In the genomic region with DNA sequence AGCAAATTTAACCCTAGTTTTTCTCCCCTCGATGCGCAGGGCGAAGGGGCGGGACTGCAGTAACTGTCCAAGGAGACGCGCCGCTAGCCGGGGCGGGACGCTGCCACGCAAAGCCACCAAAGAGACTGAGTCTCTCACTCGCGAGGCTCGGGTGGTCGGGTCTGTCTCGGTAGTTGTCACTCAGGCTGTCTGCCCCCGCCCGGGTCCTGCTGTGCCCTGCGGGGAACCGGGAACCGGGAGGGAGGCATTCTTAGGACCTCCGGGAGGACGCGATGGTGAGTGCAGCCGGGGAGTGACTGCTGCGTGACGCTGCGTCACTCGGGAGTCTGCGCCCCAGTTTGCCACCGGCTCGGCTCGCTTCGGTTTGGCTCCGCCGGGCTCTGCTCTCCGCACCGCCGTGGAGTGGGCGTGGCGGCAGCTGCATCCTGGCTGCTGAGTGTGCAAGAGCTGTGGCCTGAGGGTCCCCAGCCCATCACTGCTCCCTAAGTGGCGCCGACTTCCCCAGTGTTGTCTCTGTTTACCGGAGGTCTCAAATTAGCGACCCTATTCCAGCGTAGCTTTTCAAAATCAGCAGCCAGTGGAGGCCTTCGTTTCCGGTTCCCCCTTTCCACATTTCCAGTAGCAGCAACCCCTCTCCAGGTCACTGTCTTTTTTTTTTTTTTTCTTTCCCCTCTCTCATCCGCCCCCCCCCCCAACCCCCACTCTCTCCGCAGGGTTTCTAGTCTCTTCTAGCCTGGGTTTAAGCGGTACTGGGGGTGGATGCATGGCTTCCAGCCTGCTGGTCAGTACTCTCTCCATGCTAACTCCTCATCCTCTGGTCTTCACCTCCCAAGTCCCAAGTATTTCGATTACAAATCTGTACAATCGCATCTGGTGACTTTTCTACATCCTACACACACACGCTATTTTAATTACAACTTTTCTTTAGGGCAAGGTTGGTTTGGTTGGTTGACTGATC, we compare ENCODE assay signal across 8 mouse cellular contexts. TPM values are rescaled to one million over a fixed set of nuclear protein-coding genes. Genes with fewer than 3 reads are reported as not detected.
DNase-seq lines count a peak whose midpoint lies in the region; ATAC-seq lines count a peak whose summit lies in the region.

No protein-coding gene starts in this region.

- H3K27me3 ChIP-seq in forebrain, embryonic 16.5 days (replicated peaks; ENCODE audit: control insufficient read depth, insufficient read depth, low read length): no peaks in the 10 kb centered on the region
- no peaks in the 10 kb centered on the region for H3K27me3 ChIP-seq in hindbrain, embryonic 15.5 days
- H3K27me3 ChIP-seq in limb, embryonic 11.5 days (ENCODE audit: control insufficient read depth, insufficient read depth, low read length): no peaks in the 10 kb centered on the region
- H3K27me3 ChIP-seq in midbrain, embryonic 12.5 days: peaks cover 16% of the 10 kb centered on the region
- no peaks in the 10 kb centered on the region for H3K27me3 ChIP-seq in stomach, embryonic 16.5 days (ENCODE audit: control insufficient read depth, insufficient read depth, low read length)

- intact Hi-C loops in heart, postnatal 25 days (cut with DNase I): no loop called here

- peak; percentile 94 for DNase-seq in heart, adult 11 months
- DNase-seq in heart, postnatal 25 days (ENCODE audit: low spot score): no peak
- peak; percentile 52 for DNase-seq in cerebellum, adult 11 months
- DNase-seq in limb, embryonic 11.5 days (ENCODE audit: low spot score): peak; percentile 77

- H3K27ac ChIP-seq in forebrain, embryonic 16.5 days (ENCODE audit: low read length): peak overlapping the region; percentile 68
- peak overlapping the region; percentile 85 for H3K27ac ChIP-seq in hindbrain, embryonic 15.5 days (replicated peaks)
- no peak overlapping the region for H3K27ac ChIP-seq in limb, embryonic 11.5 days (replicated peaks; ENCODE audit: low read depth, low read length)
- peak overlapping the region; percentile 55 for H3K27ac ChIP-seq in midbrain, embryonic 12.5 days (replicated peaks)
- no peak overlapping the region for H3K27ac ChIP-seq in stomach, embryonic 16.5 days (ENCODE audit: low read length)

- peak overlapping the region; percentile 82 for H3K4me2 ChIP-seq in forebrain, embryonic 16.5 days (ENCODE audit: low read length)
- peak overlapping the region; percentile 80 for H3K4me2 ChIP-seq in hindbrain, embryonic 15.5 days
- peak overlapping the region; percentile 92 for H3K4me2 ChIP-seq in limb, embryonic 11.5 days (ENCODE audit: low read depth, severe bottlenecking)
- peak overlapping the region; percentile 83 for H3K4me2 ChIP-seq in midbrain, embryonic 12.5 days (replicated peaks)
- peak overlapping the region; percentile 99 for H3K4me2 ChIP-seq in stomach, embryonic 16.5 days (ENCODE audit: low read depth, low read length)

- H3K9ac ChIP-seq in forebrain, embryonic 16.5 days (replicated peaks; ENCODE audit: low read depth, low read length): peak overlapping the region; percentile 86
- peak overlapping the region; percentile 70 for H3K9ac ChIP-seq in hindbrain, embryonic 15.5 days
- H3K9ac ChIP-seq in limb, embryonic 11.5 days (ENCODE audit: low read length): peak overlapping the region; percentile 63
- peak overlapping the region; percentile 66 for H3K9ac ChIP-seq in midbrain, embryonic 12.5 days (replicated peaks)
- H3K9ac ChIP-seq in stomach, embryonic 16.5 days (ENCODE audit: low read length): peak overlapping the region; percentile 79

- no peaks in the 10 kb centered on the region for H3K36me3 ChIP-seq in forebrain, embryonic 16.5 days (ENCODE audit: control insufficient read depth, insufficient read depth)
- no peaks in the 10 kb centered on the region for H3K36me3 ChIP-seq in hindbrain, embryonic 15.5 days
- no peaks in the 10 kb centered on the region for H3K36me3 ChIP-seq in limb, embryonic 11.5 days (ENCODE audit: control insufficient read depth, insufficient read depth, low read length)
- no peaks in the 10 kb centered on the region for H3K36me3 ChIP-seq in midbrain, embryonic 12.5 days
- no peaks in the 10 kb centered on the region for H3K36me3 ChIP-seq in stomach, embryonic 16.5 days (ENCODE audit: control insufficient read depth, insufficient read depth, low read length)

- H3K9me3 ChIP-seq in forebrain, embryonic 16.5 days (ENCODE audit: control insufficient read depth, low read length): peaks cover 4% of the 10 kb centered on the region; the same call in 1 of the 2 replicates
- no peaks in the 10 kb centered on the region for H3K9me3 ChIP-seq in hindbrain, embryonic 15.5 days
- no peaks in the 10 kb centered on the region for H3K9me3 ChIP-seq in limb, embryonic 11.5 days (ENCODE audit: control insufficient read depth, low read length)
- H3K9me3 ChIP-seq in midbrain, embryonic 12.5 days: 0 out of 2 replicates have a peak, but pooled peaks cover 8% of the 10 kb centered on the region
- H3K9me3 ChIP-seq in stomach, embryonic 16.5 days (replicated peaks; ENCODE audit: control insufficient read depth, low read length): no peaks in the 10 kb centered on the region

- WGBS in forebrain, embryonic 16.5 days: 2% methylated on average over 53 of the region's 54 CpGs
- 2% methylated on average over 53 of the region's 54 CpGs for WGBS in hindbrain, embryonic 15.5 days
- 2% methylated on average over 52 of the region's 54 CpGs for WGBS in limb, embryonic 11.5 days
- WGBS in midbrain, embryonic 12.5 days: under 1% methylated on average over 52 of the region's 54 CpGs
- WGBS in stomach, embryonic 16.5 days: 2% methylated on average over 53 of the region's 54 CpGs

- peaks cover 4% of the 10 kb centered on the region for H3K4me1 ChIP-seq in forebrain, embryonic 16.5 days (replicated peaks; ENCODE audit: control insufficient read depth, insufficient read depth, low read length)
- H3K4me1 ChIP-seq in hindbrain, embryonic 15.5 days (replicated peaks): 0 out of 2 replicates have a peak, but pooled peaks cover 7% of the 10 kb centered on the region
- peaks cover 3% of the 10 kb centered on the region; the same call in 1 of the 2 replicates for H3K4me1 ChIP-seq in limb, embryonic 11.5 days (ENCODE audit: control insufficient read depth, insufficient read depth, low read length)
- 0 out of 2 replicates have a peak, but pooled peaks cover 4% of the 10 kb centered on the region for H3K4me1 ChIP-seq in midbrain, embryonic 12.5 days
- no peaks in the 10 kb centered on the region for H3K4me1 ChIP-seq in stomach, embryonic 16.5 days (ENCODE audit: control insufficient read depth, insufficient read depth, low read length)

- ATAC-seq in forebrain, embryonic 16.5 days: peak; percentile 92
- ATAC-seq in hindbrain, embryonic 15.5 days (ENCODE audit: low FRiP score, low read depth): peak; percentile 89
- peak; percentile 67 for ATAC-seq in limb, embryonic 11.5 days (ENCODE audit: insufficient number of reproducible peaks, low FRiP score, low TSS enrichment, low read depth)
- peak; percentile 83 for ATAC-seq in midbrain, embryonic 12.5 days (ENCODE audit: low FRiP score, low read depth)
- ATAC-seq in stomach, embryonic 16.5 days (ENCODE audit: insufficient read depth, low FRiP score): peak; percentile 51

- H3K4me3 ChIP-seq in forebrain, embryonic 16.5 days (replicated peaks; ENCODE audit: low read length): peak overlapping the region; percentile 67
- peak overlapping the region; percentile 61 for H3K4me3 ChIP-seq in hindbrain, embryonic 15.5 days
- H3K4me3 ChIP-seq in limb, embryonic 11.5 days (ENCODE audit: low read depth, low read length): peak overlapping the region; percentile 48
- H3K4me3 ChIP-seq in midbrain, embryonic 12.5 days: peak overlapping the region; percentile 56
- H3K4me3 ChIP-seq in stomach, embryonic 16.5 days (replicated peaks; ENCODE audit: low read length): peak overlapping the region; percentile 65

RNA-seq across cellular contexts. Expression of gene Pigyl, which starts 8.3 kb away (rescaled TPM):
- 10 to 100 TPM; 50.3 to 52.6 TPM for total RNA-seq in heart, postnatal 25 days (2021)
- 72.5 and 78.8 TPM in 2 replicates for polyA plus RNA-seq in forebrain, embryonic 16.5 days (2015; fragmentation: Nextera tagmentation; extraction: Ambion mirVana)
- polyA plus RNA-seq in hindbrain, embryonic 15.5 days (2015; fragmentation: Nextera tagmentation; extraction: Ambion mirVana): 85.3 and 86.0 TPM in 2 replicates
- polyA plus RNA-seq in limb, embryonic 11.5 days (2014; fragmentation: Nextera tagmentation; extraction: Ambion mirVana): 58.4 and 60.8 TPM in 2 replicates
- polyA plus RNA-seq in midbrain, embryonic 12.5 days (2016; fragmentation: Nextera tagmentation; extraction: Ambion mirVana): 62.0 and 66.8 TPM in 2 replicates
- 90.4 and 93.4 TPM in 2 replicates for polyA plus RNA-seq in stomach, embryonic 16.5 days (2015; fragmentation: Nextera tagmentation; extraction: Ambion mirVana)

RNA-seq across cellular contexts. Expression of gene Zfp872, which starts 22.9 kb away (rescaled TPM):
- under 1 TPM; 0.16 to 0.31 TPM for total RNA-seq in heart, postnatal 25 days (2021)
- polyA plus RNA-seq in forebrain, embryonic 16.5 days (2015; fragmentation: Nextera tagmentation; extraction: Ambion mirVana): 0.29 and 0.37 TPM in 2 replicates
- polyA plus RNA-seq in hindbrain, embryonic 15.5 days (2015; fragmentation: Nextera tagmentation; extraction: Ambion mirVana): 0.58 and 0.79 TPM in 2 replicates
- 0.06 TPM in 1 of 2 replicates, not detected in the other for polyA plus RNA-seq in limb, embryonic 11.5 days (2014; fragmentation: Nextera tagmentation; extraction: Ambion mirVana)
- 0.12 and 0.24 TPM in 2 replicates for polyA plus RNA-seq in midbrain, embryonic 12.5 days (2016; fragmentation: Nextera tagmentation; extraction: Ambion mirVana)
- 1.0 and 1.9 TPM in 2 replicates for polyA plus RNA-seq in stomach, embryonic 16.5 days (2015; fragmentation: Nextera tagmentation; extraction: Ambion mirVana)

RNA-seq across cellular contexts. Expression of gene Acp5, which starts 29.5 kb away (rescaled TPM):
- total RNA-seq in heart, postnatal 25 days (2021): 1 to 10 TPM; 1.6 to 3.5 TPM
- polyA plus RNA-seq in forebrain, embryonic 16.5 days (2015; fragmentation: Nextera tagmentation; extraction: Ambion mirVana): 0.42 TPM in 1 of 2 replicates, not detected in the other
- 0.44 and 0.97 TPM in 2 replicates for polyA plus RNA-seq in hindbrain, embryonic 15.5 days (2015; fragmentation: Nextera tagmentation; extraction: Ambion mirVana)
- polyA plus RNA-seq in limb, embryonic 11.5 days (2014; fragmentation: Nextera tagmentation; extraction: Ambion mirVana): 13.2 and 14.2 TPM in 2 replicates
- polyA plus RNA-seq in midbrain, embryonic 12.5 days (2016; fragmentation: Nextera tagmentation; extraction: Ambion mirVana): 5.7 and 9.4 TPM in 2 replicates
- 42.2 and 45.3 TPM in 2 replicates for polyA plus RNA-seq in stomach, embryonic 16.5 days (2015; fragmentation: Nextera tagmentation; extraction: Ambion mirVana)

RNA-seq across cellular contexts. Expression of gene Elof1, which starts 48.0 kb away (rescaled TPM):
- total RNA-seq in heart, postnatal 25 days (2021): 10 to 100 TPM; 36.8 to 39.8 TPM
- 147 and 168 TPM in 2 replicates for polyA plus RNA-seq in forebrain, embryonic 16.5 days (2015; fragmentation: Nextera tagmentation; extraction: Ambion mirVana)
- polyA plus RNA-seq in hindbrain, embryonic 15.5 days (2015; fragmentation: Nextera tagmentation; extraction: Ambion mirVana): 183 and 190 TPM in 2 replicates
- 223 and 231 TPM in 2 replicates for polyA plus RNA-seq in limb, embryonic 11.5 days (2014; fragmentation: Nextera tagmentation; extraction: Ambion mirVana)
- polyA plus RNA-seq in midbrain, embryonic 12.5 days (2016; fragmentation: Nextera tagmentation; extraction: Ambion mirVana): 178 and 187 TPM in 2 replicates
- polyA plus RNA-seq in stomach, embryonic 16.5 days (2015; fragmentation: Nextera tagmentation; extraction: Ambion mirVana): 152 and 158 TPM in 2 replicates

Comparison
In these comparisons a context has a peak if more than half of its experiments do, and no peak if none do; other contexts are left out.
1. H3K27ac ChIP-seq: peak in forebrain, embryonic 16.5 days (single experiment), hindbrain, embryonic 15.5 days (single experiment) and midbrain, embryonic 12.5 days (single experiment); none in limb, embryonic 11.5 days (single experiment) and stomach, embryonic 16.5 days (single experiment).
2. Peak in every context shown above with its lines, with median percentiles within 50 percentile points of each other: ATAC-seq, H3K4me2 ChIP-seq, H3K4me3 ChIP-seq and H3K9ac ChIP-seq.